Mouse (Mus musculus) splenic B cell, adult 2 months (primary cell): ENCODE data around the gene Lamc3.

Experiments
- DNase-seq: peaks from one replicate; pipeline ENCODE4 v3.0.0-alpha.2; 2011; ENCODE audit warnings: low read depth, low spot score
- H3K27me3 ChIP-seq: 2 replicates; pipeline ENCODE4 v1.6.1; 2012; ENCODE audit warnings: mild to moderate bottlenecking, low read length, moderate library complexity, mixed read lengths; ENCODE audit not compliant: control insufficient read depth, poor library complexity, insufficient read depth, severe bottlenecking
- H3K36me3 ChIP-seq: 2 replicates; pipeline ENCODE4 v1.6.1; 2012; ENCODE audit warnings: mild to moderate bottlenecking, low read length, moderate library complexity, mixed read lengths; ENCODE audit not compliant: control insufficient read depth, poor library complexity, insufficient read depth, severe bottlenecking

Gene Lamc3

GRCm38 (mm10) chr2:31962501-31963224 is 75.6 kb downstream of the Lamc3 start:
- H3K36me3 ChIP-seq = no peaks in the 10 kb centered on the region
- H3K27me3 ChIP-seq = no peaks in the 10 kb centered on the region
- no peak for DNase-seq

- Histone ChIP-seq H3K27me3 (no peaks in the 10 kb centered on the region), H3K36me3 (no peaks in the 10 kb centered on the region)
- DNase-seq = no peak
Observed at GRCm38 (mm10) chr2:31963491-31963890, 76.4 kb downstream of the Lamc3 start.

- Histone ChIP-seq H3K36me3 (no peaks in the 10 kb centered on the region), H3K27me3 (no peaks in the 10 kb centered on the region)
- no peak for DNase-seq
Observed at GRCm38 (mm10) chr2:31964191-31964590, 77.1 kb downstream of the Lamc3 start.

GRCm38 (mm10) chr2:31965110-31965509 is 78.0 kb downstream of the Lamc3 start:
- no peaks in the 10 kb centered on the region for H3K36me3 ChIP-seq
- peak; percentile 70 for DNase-seq

GRCm38 (mm10) chr2:31966801-31967200 is 79.7 kb downstream of the Lamc3 start:
- H3K36me3 ChIP-seq = no peaks in the 10 kb centered on the region
- DNase-seq = no peak

More at GRCm38 (mm10) chr2:31965110-31965509, 78.0 kb downstream of the Lamc3 start:
- no peaks in the 10 kb centered on the region for H3K27me3 ChIP-seq

GRCm38 (mm10) chr2:31972589-31972988 is 85.5 kb downstream of the Lamc3 start:
- H3K36me3 ChIP-seq = peaks cover 2% of the 10 kb centered on the region
- DNase-seq = no peak
- H3K27me3 ChIP-seq = no peaks in the 10 kb centered on the region

More at GRCm38 (mm10) chr2:31966801-31967200, 79.7 kb downstream of the Lamc3 start:
- no peaks in the 10 kb centered on the region for H3K27me3 ChIP-seq

GRCm38 (mm10) chr2:31974141-31974808 is 87.2 kb downstream of the Lamc3 start, which contains the start of gene Nup214:
Gene Nup214 (plus strand): TSS chr2:31974436.
- peak; percentile 99 for DNase-seq

GRCm38 (mm10) chr2:31974809-31975371 is 87.8 kb downstream of the Lamc3 start:
- peaks cover 8% of the 10 kb centered on the region for H3K36me3 ChIP-seq
- H3K27me3 ChIP-seq = no peaks in the 10 kb centered on the region
- no peak for DNase-seq

More at GRCm38 (mm10) chr2:31974141-31974808, 87.2 kb downstream of the Lamc3 start, which contains the start of gene Nup214:
- Histone ChIP-seq H3K36me3 (peaks cover 4% of the 10 kb centered on the region), H3K27me3 (no peaks in the 10 kb centered on the region)

GRCm38 (mm10) chr2:31987774-31988173 is 100.7 kb downstream of the Lamc3 start:
- H3K36me3 ChIP-seq = peaks cover 15% of the 10 kb centered on the region
- DNase-seq = peak; percentile 46
- no peaks in the 10 kb centered on the region for H3K27me3 ChIP-seq

GRCm38 (mm10) chr2:31990961-31991360 is 103.9 kb downstream of the Lamc3 start:
- no peak for DNase-seq
- peaks cover 16% of the 10 kb centered on the region for H3K36me3 ChIP-seq
- no peaks in the 10 kb centered on the region for H3K27me3 ChIP-seq

GRCm38 (mm10) chr2:31994896-31995295 is 107.8 kb downstream of the Lamc3 start:
- no peak for DNase-seq
- peaks cover 13% of the 10 kb centered on the region for H3K36me3 ChIP-seq
- no peaks in the 10 kb centered on the region for H3K27me3 ChIP-seq

GRCm38 (mm10) chr2:31996060-31996459 is 109.0 kb downstream of the Lamc3 start:
- H3K36me3 ChIP-seq = peaks cover 14% of the 10 kb centered on the region
- no peaks in the 10 kb centered on the region for H3K27me3 ChIP-seq
- no peak for DNase-seq
